Mouse (Mus musculus): Measurements from ENCODE around the gene Gm10521. TPM values are rescaled to one million over a fixed set of nuclear protein-coding genes. Genes with fewer than 3 reads are reported as not detected.

Gm10521 gene
- total RNA-seq, 2 experiments from 2014 or later, result 0.12 to 0.18 TPM

GRCm38 (mm10) chr1:171920989-171921621, 25.6 kb downstream of the Gm10521 start:
- H3K27ac ChIP-seq, result no peak overlapping the region
- TF ChIP-seq CTCF (conservative IDR thresholded peaks at IDR 0.05), result no peak
- H3K4me3 ChIP-seq, result no peak overlapping the region
- no peak for DNase-seq (ENCODE audit: low spot score in 2 of 2)

- no peak for TF ChIP-seq CTCF (conservative IDR thresholded peaks at IDR 0.05)
- no peak overlapping the region for H3K4me3 ChIP-seq
- no peak for DNase-seq (ENCODE audit: low spot score in 2 of 2)
Measured at GRCm38 (mm10) chr1:171921641-171922040, 26.2 kb downstream of the Gm10521 start.

GRCm38 (mm10) chr1:171922844-171923243, 27.4 kb downstream of the Gm10521 start:
- Histone ChIP-seq H3K4me3 (no peak overlapping the region), H3K27ac (no peak overlapping the region)
- no peak for DNase-seq (ENCODE audit: low spot score in 2 of 2)
- TF ChIP-seq CTCF (conservative IDR thresholded peaks at IDR 0.05), result no peak

More at GRCm38 (mm10) chr1:171921641-171922040, 26.2 kb downstream of the Gm10521 start:
- no peak overlapping the region for H3K27ac ChIP-seq

GRCm38 (mm10) chr1:171924900-171925299, 29.4 kb downstream of the Gm10521 start:
- Histone ChIP-seq H3K27ac (no peak overlapping the region), H3K4me3 (no peak overlapping the region)
- DNase-seq (ENCODE audit: low spot score in 2 of 2), result no peak
- TF ChIP-seq CTCF (conservative IDR thresholded peaks at IDR 0.05), result no peak

- no peak for DNase-seq (ENCODE audit: low spot score in 2 of 2)
- Histone ChIP-seq H3K27ac (no peak overlapping the region), H3K4me3 (no peak overlapping the region)
- TF ChIP-seq CTCF (conservative IDR thresholded peaks at IDR 0.05), result no peak
Measured at GRCm38 (mm10) chr1:171933851-171934250, 38.4 kb downstream of the Gm10521 start.

DNA sequence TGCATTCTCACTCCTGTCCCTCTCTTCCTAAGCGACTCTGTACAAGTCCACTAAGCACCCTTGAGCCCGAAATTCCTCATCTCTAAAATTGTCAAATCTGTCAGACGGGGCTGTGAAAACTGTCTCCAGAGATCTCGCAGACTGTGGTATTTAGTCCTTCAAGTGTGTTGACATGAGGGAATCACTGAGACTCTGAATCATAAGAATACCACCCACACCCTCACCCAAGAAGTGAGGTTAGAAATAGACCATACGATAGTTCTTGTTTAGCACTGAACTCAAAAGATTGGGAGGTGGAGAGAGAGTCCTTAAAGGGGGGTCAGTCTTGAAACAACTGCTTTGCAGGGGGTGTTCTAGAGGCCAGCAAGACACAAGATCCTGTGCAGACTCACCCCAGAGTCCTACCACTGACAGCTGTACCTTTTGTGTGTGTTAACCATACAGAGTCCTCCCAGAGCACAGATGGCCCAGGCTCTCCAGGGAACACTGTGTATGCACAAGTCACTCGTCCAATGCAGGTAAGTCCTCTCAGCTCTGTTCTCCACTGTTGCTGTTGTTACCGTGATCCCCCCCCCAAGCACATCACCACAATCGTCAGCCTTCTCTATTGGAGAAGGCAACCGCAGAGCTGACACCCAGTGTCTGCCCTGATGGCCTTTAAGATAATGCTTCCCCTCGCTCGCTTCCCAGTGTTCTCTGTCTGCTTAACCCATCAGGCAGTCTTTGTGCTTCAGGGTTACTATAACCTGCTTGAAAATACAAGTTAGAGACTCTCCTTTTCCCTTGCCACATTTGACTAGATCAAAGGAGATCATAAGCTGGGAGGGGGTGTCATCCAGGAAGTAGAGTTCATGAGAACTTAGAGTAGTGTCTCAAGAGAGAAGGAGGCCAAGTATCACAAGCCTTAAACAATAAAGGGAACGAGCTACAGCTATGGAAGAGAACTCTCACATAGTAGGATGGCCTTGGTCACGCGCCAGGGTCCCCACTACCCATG, 43.8 kb downstream of the Gm10521 start:
- H3K4me3 ChIP-seq, result no peak overlapping the region
- DNase-seq (ENCODE audit: low spot score in 2 of 2), result no peak
- TF ChIP-seq CTCF (conservative IDR thresholded peaks at IDR 0.05), result no peak
- H3K27ac ChIP-seq, result no peak overlapping the region

- no peak for TF ChIP-seq CTCF (conservative IDR thresholded peaks at IDR 0.05)
- no peak overlapping the region for H3K4me3 ChIP-seq
- no peak overlapping the region for H3K27ac ChIP-seq
- DNase-seq (ENCODE audit: low spot score in 2 of 2), result no peak
Measured at GRCm38 (mm10) chr1:171940626-171941025, 45.2 kb downstream of the Gm10521 start.

- no peak for TF ChIP-seq CTCF (conservative IDR thresholded peaks at IDR 0.05)
- no peak overlapping the region for H3K4me3 ChIP-seq
- H3K27ac ChIP-seq, result no peak overlapping the region
- DNase-seq (ENCODE audit: low spot score in 2 of 2), result no peak
Measured at GRCm38 (mm10) chr1:171946447-171946995, 51.1 kb downstream of the Gm10521 start.

Other genes with a start within 250 kb of the Gm10521 start
- gene Slamf7, start 242.6 kb upstream of the Gm10521 start, total RNA-seq (2021), result not detected
- not detected for gene Cd48, start 213.7 kb upstream of the Gm10521 start, total RNA-seq (2021)
- under 1 TPM; 0.10 TPM for gene Slamf1, start 128.5 kb upstream of the Gm10521 start, total RNA-seq (2021)
- 1 to 10 TPM; 1.9 to 2.1 TPM for gene Cd84, start 56.0 kb upstream of the Gm10521 start, total RNA-seq (2021)
- gene Slamf6, start 21.9 kb downstream of the Gm10521 start, total RNA-seq (2021), result not detected
- gene Vangl2, start 132.8 kb downstream of the Gm10521 start, total RNA-seq (2021), result 10 to 100 TPM; 15.0 to 18.2 TPM
- 1 to 10 TPM in 1 of 2 experiments, under 1 TPM in 1; 0.79 to 1.2 TPM for gene Nhlh1, start 161.9 kb downstream of the Gm10521 start, total RNA-seq (2021)
- gene Copa, start 186.9 kb downstream of the Gm10521 start, total RNA-seq (2021), result 100 to 1,000 TPM; 146 to 147 TPM
- 10 to 100 TPM; 58.1 to 63.3 TPM for gene Ncstn, start 187.1 kb downstream of the Gm10521 start, total RNA-seq (2021)
- 10 to 100 TPM; 84.9 to 88.3 TPM for gene Pex19, start 231.1 kb downstream of the Gm10521 start, total RNA-seq (2021)